Mouse (Mus musculus) neural tube, embryonic 12.5 days (tissue): ENCODE results near the gene Igsf21. TPM values are rescaled to one million over a fixed set of nuclear protein-coding genes. Genes with fewer than 3 reads are reported as not detected.

Experiments used
- ATAC-seq: fragments of 200-750 bp; cut with Nextera tagmentation; 2 replicates; pipeline ENCODE4 v1.8.0; 2017; ENCODE audit warnings: low read depth, mild to moderate bottlenecking, moderate TSS enrichment, moderate library complexity; ENCODE audit not compliant: low FRiP score
- H3K27ac ChIP-seq: fragments of 300-500 bp; sonication (generic); 2 replicates; pipeline ENCODE4 v1.5.1; 2016
- H3K27me3 ChIP-seq: fragments of 300-500 bp; sonication (generic); replicated peaks from 2 replicates; pipeline ENCODE4 v1.6.1; 2016; ENCODE audit warnings: mild to moderate bottlenecking
- H3K36me3 ChIP-seq: fragments of 300-500 bp; sonication (generic); 2 replicates; pipeline ENCODE4 v1.6.1; 2016; ENCODE audit warnings: mild to moderate bottlenecking
- H3K4me1 ChIP-seq: fragments of 300-500 bp; sonication (generic); 2 replicates; pipeline ENCODE4 v1.6.1; 2016
- H3K4me2 ChIP-seq: fragments of 300-500 bp; sonication (generic); replicated peaks from 2 replicates; pipeline ENCODE4 v1.6.1; 2016; ENCODE audit warnings: mild to moderate bottlenecking
- H3K4me3 ChIP-seq: fragments of 300-500 bp; sonication (generic); 2 replicates; pipeline ENCODE4 v1.5.1; 2016
- H3K9ac ChIP-seq: fragments of 300-500 bp; sonication (generic); 2 replicates; pipeline ENCODE4 v1.6.1; 2016; ENCODE audit warnings: mild to moderate bottlenecking
- H3K9me3 ChIP-seq: fragments of 300-500 bp; sonication (generic); 2 replicates; pipeline ENCODE4 v1.6.1; 2016; ENCODE audit warnings: mild to moderate bottlenecking
- WGBS: fragments of 180-500 bp; shearing (Covaris S2); methylation state at CpG from one replicate; pipeline ENCODE4 v1.1.7; 2016; 5-methylcytosine and 5-hydroxymethylcytosine counted together
- polyA plus RNA-seq: library from polyadenylated mRNA; unstranded; fragments of >200 nt; fragmentation: Nextera tagmentation; extraction: Ambion mirVana; gene quantifications from 2 replicates; pipeline ENCODE4 v1.2.1, GENCODE M21; 2016

The Igsf21 gene
- polyA plus RNA-seq, 1 experiment from 2014 or later: 25.5 TPM

DNA sequence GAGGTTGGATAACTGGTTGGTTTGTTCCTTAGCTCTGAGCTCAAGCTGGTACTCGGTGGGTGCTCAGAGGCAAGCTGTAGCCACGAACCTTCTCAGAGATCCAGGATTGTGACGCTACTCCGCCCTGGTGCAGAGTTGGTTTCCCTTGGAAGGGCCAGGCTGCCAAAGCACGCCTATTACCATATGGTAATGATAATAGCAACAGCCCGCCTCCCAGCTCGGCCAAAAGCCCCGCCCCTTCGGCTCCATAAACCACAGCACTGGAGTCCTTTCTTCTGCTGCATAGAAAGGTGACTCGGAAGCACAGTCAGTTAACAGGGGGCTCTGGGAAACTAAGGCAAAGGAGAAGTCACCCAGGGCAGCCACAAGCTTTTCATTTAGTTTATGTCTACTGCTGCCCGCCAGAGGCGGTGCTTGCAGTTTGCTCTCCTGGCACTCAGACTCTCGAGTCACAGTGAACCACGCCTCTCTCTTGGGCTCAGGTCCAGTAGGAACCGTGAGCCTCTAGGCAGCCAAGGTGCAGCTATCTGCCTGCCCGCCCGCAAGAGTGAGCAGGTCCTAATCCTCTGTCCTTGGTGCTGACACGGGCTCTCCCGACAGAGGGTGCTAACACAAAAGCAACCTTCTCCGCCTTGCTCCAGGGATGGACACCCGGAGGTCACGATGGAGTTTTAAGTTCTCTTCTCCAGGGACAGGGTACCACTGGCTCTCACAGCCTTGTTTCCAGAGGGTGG, 2.6 kb upstream of the Igsf21 start:
- peaks cover 56% of the 10 kb centered on the region for H3K27me3 ChIP-seq
- no peak overlapping the region for H3K4me3 ChIP-seq
- WGBS: 4% methylated on average over 22 of the region's 22 CpGs
- peaks cover 34% of the 10 kb centered on the region for H3K4me1 ChIP-seq
- no peaks in the 10 kb centered on the region for H3K9me3 ChIP-seq
- H3K27ac ChIP-seq: no peak overlapping the region
- no peak overlapping the region for H3K9ac ChIP-seq
- no peaks in the 10 kb centered on the region for H3K36me3 ChIP-seq
- H3K4me2 ChIP-seq: 0 out of 2 replicates have a peak overlapping the region, but pooled peaks have one; percentile 10
- ATAC-seq: no peak

DNA sequence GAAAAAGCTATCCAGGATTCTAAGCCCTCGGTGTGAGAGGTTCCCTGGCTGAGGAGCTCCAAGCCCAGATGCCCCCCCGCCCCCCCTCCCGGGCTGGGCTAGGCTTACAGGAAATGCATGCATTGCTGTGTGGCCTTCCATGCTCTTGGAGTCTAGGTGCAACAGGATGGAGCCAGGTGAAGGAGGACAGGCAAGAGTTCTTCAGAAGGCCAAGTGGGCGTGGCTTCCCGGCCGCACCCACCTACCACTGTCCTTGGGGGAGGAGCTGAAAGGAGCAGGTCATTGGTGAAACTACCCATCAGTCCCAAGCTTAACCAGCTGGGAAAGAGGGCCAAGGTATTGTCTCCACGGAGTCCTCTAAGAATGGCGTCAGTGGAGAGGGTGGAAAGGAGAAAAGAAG, 1.8 kb upstream of the Igsf21 start:
- Histone ChIP-seq H3K9me3 (no peaks in the 10 kb centered on the region), H3K27me3 (peaks cover 64% of the 10 kb centered on the region), H3K9ac (no peak overlapping the region), H3K4me2 (no peak overlapping the region), H3K27ac (no peak overlapping the region), H3K4me3 (no peak overlapping the region), H3K36me3 (no peaks in the 10 kb centered on the region), H3K4me1 (peaks cover 42% of the 10 kb centered on the region)
- 4% methylated on average over 8 of the region's 8 CpGs for WGBS
- no peak for ATAC-seq

DNA sequence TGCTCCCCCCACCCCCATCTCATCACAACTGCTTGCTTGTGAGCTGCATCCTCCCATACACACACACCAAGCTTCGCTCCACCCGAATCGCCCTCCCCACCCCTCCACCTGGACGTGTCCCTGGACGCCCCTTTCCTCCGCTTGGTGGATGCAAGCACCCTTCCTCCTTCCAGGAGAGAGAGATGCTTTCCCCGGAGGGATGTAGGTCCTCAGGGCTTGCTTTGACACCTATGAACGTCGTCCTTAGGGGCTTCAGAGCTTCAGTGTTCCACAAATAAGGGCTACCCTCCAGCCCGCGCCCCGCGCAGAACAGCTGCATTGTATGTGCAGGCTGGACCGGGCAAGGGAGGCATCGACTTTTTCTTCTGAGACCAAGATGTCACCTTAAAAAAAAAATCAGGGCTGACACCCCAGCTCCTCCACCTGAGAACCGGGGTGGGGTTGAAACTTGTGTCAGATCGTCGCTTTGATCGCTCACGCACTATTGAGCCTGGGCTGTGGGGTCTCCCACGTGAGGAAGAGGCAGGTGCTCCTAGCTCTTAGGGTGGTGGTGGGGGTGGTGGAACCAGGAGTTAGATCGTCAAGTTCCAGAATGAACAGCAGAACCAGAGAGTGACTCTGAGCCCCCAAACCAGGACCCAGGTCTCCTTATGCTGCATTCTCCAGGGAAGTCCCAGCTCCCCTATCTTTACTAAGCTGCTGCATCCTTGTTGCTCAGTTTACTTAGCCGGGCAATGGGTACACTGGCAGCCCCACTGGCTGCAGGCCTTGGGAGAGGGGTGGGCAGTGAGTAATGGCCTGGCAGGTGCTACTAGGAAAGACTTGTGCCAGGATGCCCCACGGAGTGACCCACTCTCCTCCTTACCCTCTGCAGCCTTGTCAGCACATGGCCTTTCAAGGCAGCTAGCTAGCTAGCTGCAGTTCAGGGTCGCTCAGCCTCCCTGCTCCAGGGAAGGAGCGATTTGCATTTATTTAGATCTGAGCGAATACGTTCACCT, 721 bp upstream of the Igsf21 start:
- H3K9me3 ChIP-seq: no peaks in the 10 kb centered on the region
- ATAC-seq: 0 out of 2 replicates have a peak, but pooled peaks have one; percentile 27
- 8% methylated on average over 28 of the region's 28 CpGs for WGBS
- no peaks in the 10 kb centered on the region for H3K36me3 ChIP-seq
- H3K4me1 ChIP-seq: peaks cover 46% of the 10 kb centered on the region
- no peak overlapping the region for H3K27ac ChIP-seq
- H3K4me3 ChIP-seq: peak overlapping the region; percentile 53
- H3K27me3 ChIP-seq: peaks cover 75% of the 10 kb centered on the region
- peak overlapping the region; percentile 89 for H3K4me2 ChIP-seq
- 0 out of 2 replicates have a peak overlapping the region, but pooled peaks have one; percentile 76 for H3K9ac ChIP-seq

DNA sequence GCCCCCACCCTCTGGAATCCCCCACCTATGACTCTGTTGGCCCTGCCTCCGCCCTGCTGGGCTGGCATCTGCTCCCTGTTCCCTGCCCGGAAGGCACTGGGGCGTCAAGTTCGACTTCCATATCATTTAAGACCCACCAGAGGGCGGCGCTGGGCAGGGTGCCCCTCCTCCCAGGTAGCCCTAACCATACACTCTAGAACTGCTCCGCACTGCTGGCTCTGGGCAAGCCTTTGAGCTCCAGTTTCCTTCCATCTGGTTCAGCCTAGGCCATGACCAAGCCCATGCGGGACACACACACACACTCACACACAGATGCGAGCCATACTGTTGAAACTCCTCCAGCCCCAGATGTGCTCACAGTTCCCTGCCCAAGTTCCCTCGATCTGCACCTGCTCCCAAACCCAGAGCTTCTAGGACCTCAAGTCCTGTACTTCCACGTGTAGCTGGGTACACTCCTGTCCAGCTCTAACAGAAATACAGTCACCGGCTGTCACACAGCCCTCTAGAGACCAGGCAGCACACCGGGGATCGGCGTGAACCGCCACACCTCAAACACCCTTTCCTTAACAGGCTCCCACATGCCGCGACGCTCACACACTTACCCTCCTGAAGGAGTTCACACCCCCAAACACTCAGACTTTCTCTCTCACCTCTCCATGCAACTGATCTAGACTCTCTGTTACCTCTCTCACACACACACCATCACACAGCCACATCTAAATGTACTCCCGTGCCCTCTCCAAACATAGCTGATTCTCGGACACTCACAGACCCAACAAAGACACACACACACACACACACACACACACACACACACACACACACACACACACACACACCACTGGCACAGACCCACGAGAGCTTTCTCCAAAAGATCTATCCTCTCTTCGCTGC, 1.1 kb downstream of the Igsf21 start:
- Histone ChIP-seq H3K9ac (peak overlapping the region; percentile 76), H3K4me3 (peak overlapping the region; percentile 53), H3K4me2 (peak overlapping the region; percentile 89), H3K27me3 (peaks cover 79% of the 10 kb centered on the region), H3K4me1 (peaks cover 54% of the 10 kb centered on the region), H3K36me3 (no peaks in the 10 kb centered on the region), H3K9me3 (no peaks in the 10 kb centered on the region), H3K27ac (no peak overlapping the region)
- WGBS: 1% methylated on average over 23 of the region's 23 CpGs
- 0 out of 2 replicates have a peak, but pooled peaks have one; percentile 7 for ATAC-seq

DNA sequence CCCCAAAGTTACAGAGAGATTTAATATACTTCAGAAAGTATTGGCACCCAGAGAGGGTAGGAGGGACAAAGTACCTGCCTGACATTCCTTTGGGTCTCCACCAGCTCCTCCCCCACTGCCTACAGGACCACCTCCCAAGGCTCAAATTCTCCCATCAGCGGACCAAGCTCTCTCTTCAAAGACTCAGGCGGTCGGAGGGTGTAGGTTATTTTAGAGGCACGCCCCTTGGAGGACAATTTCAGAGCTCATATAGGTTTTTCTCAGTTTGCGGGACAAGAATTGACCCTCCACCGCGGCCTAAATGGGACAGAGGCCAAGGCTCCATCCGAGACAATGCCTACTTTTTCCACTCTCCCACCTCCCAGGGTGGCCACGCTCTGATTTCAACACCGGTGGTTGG, 1.7 kb downstream of the Igsf21 start:
- WGBS: 2% methylated on average over 10 of the region's 10 CpGs
- Histone ChIP-seq H3K27ac (no peak overlapping the region), H3K27me3 (peaks cover 74% of the 10 kb centered on the region), H3K4me1 (peaks cover 54% of the 10 kb centered on the region), H3K36me3 (no peaks in the 10 kb centered on the region), H3K9me3 (no peaks in the 10 kb centered on the region), H3K4me2 (peak overlapping the region; percentile 89), H3K9ac (0 out of 2 replicates have a peak overlapping the region, but pooled peaks have one; percentile 76), H3K4me3 (peak overlapping the region; percentile 53; the same call in 1 of the 2 replicates)
- no peak for ATAC-seq

DNA sequence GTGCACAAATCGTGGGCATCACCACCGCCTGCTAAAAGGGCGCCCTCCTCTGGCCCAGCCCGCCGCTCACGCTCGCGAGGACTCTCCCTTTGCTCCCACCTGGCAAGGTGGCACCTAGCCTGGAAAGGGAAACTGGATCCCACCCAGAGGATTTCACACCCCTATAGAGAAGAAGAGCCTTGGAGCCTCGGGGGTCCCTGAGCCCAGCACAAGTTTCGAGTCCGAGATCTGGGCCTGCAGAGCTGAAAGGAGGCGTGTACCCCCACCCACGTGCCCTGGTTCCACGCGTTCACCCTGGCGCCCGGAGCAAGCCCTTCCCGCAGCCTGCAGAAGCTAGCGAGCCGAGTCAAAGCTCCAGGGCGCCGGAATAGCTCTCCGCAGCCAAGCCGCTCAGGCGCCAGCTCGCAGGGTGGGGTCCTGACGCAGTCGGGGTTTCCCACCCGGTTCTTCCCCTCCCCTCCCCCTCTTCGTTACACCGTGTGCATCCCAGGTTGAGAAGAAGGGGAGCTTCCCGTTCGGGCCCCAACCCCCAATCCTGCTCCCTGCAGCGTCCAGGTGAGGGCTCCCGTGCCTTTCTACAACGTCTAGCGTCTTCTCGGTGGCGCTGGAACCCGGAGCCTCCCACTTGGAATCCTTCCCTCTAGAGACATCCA, 2.3 kb downstream of the Igsf21 start:
- Histone ChIP-seq H3K27me3 (peaks cover 69% of the 10 kb centered on the region), H3K9me3 (no peaks in the 10 kb centered on the region), H3K4me2 (peak overlapping the region; percentile 89), H3K36me3 (no peaks in the 10 kb centered on the region), H3K4me1 (peaks cover 54% of the 10 kb centered on the region), H3K27ac (no peak overlapping the region), H3K9ac (0 out of 2 replicates have a peak overlapping the region, but pooled peaks have one; percentile 2), H3K4me3 (peak overlapping the region; percentile 53)
- no peak for ATAC-seq
- 2% methylated on average over 40 of the region's 40 CpGs for WGBS

DNA sequence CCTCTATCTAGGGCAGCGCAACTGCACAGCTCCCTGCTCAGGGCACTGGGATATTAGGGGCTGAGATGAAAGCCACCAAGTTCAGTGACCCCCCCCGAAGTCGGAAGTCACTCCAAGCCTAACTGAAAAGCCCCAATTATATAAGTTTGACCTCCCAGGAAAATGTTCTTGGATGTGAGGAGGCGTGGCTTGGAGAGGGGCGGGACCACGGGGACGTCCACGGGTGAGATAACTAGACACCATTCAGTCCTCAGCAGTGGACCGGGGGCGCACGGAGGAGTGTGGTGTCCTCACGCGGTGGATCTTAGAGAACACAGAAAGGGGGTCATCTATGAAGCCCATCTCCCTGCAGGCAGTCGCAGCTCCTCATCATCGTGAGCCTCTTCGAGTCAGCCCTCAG, 3.4 kb downstream of the Igsf21 start:
- Histone ChIP-seq H3K9me3 (no peaks in the 10 kb centered on the region), H3K4me3 (no peak overlapping the region), H3K9ac (no peak overlapping the region), H3K36me3 (no peaks in the 10 kb centered on the region), H3K4me1 (peaks cover 52% of the 10 kb centered on the region), H3K27ac (no peak overlapping the region), H3K27me3 (peaks cover 62% of the 10 kb centered on the region), H3K4me2 (peak overlapping the region; percentile 89)
- no peak for ATAC-seq
- 14% methylated on average over 16 of the region's 16 CpGs for WGBS

DNA sequence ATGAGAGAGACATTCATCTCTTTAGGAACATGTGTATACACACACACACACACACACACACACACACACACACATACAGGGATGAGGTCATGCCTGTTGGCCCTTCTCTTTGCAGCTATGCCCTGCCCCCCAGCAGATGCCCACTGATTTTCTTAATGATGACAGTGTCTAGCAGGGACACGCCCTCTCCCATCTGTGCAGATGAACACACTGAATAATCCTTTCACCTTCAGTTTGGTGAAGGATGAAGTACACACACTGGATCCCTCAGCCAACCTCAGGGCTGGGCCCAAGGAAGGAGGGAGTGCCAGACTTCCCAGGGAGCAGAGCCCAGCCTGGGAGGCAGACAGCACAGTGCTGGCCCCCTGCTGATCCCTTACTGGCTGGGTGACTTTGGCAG, 4.3 kb downstream of the Igsf21 start:
- Histone ChIP-seq H3K36me3 (no peaks in the 10 kb centered on the region), H3K9ac (no peak overlapping the region), H3K4me1 (peaks cover 56% of the 10 kb centered on the region), H3K4me3 (no peak overlapping the region), H3K9me3 (no peaks in the 10 kb centered on the region), H3K4me2 (no peak overlapping the region), H3K27me3 (peaks cover 52% of the 10 kb centered on the region), H3K27ac (no peak overlapping the region)
- 69% methylated on average over 1 of the region's 1 CpGs for WGBS
- ATAC-seq: no peak

DNA sequence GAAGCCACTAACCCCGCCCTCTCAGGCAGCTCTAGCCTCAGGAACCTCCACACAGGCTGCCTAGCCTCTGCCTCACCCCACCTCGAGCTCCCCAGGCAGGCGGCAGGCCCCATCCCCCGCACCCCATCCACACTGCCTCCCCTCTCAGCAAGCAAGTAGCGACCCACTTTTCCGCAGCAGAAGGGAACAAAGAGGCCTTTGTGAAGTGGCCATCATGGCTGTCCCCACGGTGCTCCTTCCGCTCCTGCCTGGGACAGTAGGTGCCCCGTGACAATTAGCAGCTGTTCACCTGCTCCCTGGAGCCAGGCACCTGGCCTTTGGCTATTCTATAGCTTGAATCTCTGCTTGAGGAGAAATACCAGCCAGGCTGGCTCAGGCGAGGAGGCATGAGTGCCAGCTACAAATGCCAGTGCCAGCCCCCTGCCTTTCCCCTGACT, 9.3 kb downstream of the Igsf21 start:
- Histone ChIP-seq H3K9me3 (no peaks in the 10 kb centered on the region), H3K36me3 (no peaks in the 10 kb centered on the region), H3K27ac (no peak overlapping the region), H3K4me1 (peaks cover 36% of the 10 kb centered on the region), H3K4me2 (no peak overlapping the region), H3K4me3 (no peak overlapping the region), H3K27me3 (peaks cover 4% of the 10 kb centered on the region; the same call in 1 of the 2 replicates), H3K9ac (peak overlapping the region; percentile 33)
- WGBS: 7% methylated on average over 10 of the region's 10 CpGs
- ATAC-seq: peak; percentile 65

DNA sequence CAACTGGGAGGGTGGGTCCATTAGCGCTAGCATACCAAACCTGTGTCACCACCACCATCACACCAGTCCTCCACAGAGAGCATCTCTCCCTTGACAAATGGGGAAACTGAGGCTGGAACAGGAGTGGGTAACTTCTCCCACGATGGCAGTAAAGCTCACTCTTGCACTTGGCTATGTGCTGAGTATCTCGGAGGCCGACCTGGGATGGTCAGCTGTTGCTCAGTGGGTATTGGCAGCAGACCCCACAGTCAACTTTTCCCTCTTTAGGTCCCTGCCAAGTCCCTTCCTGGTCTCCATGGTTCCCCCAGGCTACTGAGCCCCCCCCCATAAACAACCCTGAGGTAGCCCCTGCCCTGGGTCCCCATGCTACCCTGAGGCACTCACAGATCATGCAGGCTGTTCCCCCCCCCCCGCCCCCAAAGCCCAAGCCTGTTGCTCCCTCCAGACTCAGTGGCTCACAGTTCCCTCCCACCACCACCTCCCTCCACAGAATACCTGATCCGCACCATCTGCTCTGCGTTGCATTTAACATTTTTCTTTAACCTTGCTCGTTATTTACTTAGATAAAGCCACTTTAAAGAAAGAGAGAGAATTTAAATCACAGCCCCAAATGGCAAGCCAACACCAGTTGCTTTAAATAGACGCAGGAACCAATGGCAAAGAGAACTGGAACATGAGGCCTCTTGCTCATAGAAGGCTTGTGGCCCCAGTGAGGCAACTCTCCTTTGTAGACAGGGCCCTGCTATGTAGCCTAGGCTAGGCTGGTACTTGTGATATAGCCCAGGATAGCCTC, 11.0 kb downstream of the Igsf21 start:
- Histone ChIP-seq H3K9me3 (no peaks in the 10 kb centered on the region), H3K27me3 (no peaks in the 10 kb centered on the region), H3K4me1 (peaks cover 32% of the 10 kb centered on the region), H3K36me3 (no peaks in the 10 kb centered on the region), H3K4me3 (no peak overlapping the region), H3K4me2 (no peak overlapping the region), H3K27ac (no peak overlapping the region), H3K9ac (no peak overlapping the region)
- WGBS: 81% methylated on average over 9 of the region's 9 CpGs
- ATAC-seq: no peak
